Mouse (Mus musculus) heart, adult 2 months (tissue): ENCODE data around the gene Fbxo24. TPM values are rescaled to one million over a fixed set of nuclear protein-coding genes. Genes with fewer than 3 reads are reported as not detected.

Experiments used
- DNase-seq, 2 experiments: peaks; one replicate each; pipeline ENCODE4 v3.0.0; 2021
- H3K27ac ChIP-seq: fragments of 200-600 bp; 2 replicates; pipeline ENCODE4 v1.8.1; 2022
- H3K27me3 ChIP-seq: fragments of 200-500 bp; 2 replicates; pipeline ENCODE4 v1.6.1; 2012; ENCODE audit warnings: mild to moderate bottlenecking, low read length, inconsistent platforms, mixed read lengths; ENCODE audit not compliant: control insufficient read depth, insufficient read depth
- H3K36me3 ChIP-seq: fragments of 200-500 bp; 2 replicates; pipeline ENCODE4 v1.6.1; 2012; ENCODE audit warnings: low read length, inconsistent platforms; ENCODE audit not compliant: control insufficient read depth, insufficient read depth
- H3K4me1 ChIP-seq: fragments of 200-500 bp; 2 replicates; pipeline ENCODE4 v1.6.1; 2011; ENCODE audit warnings: low read length; ENCODE audit not compliant: control insufficient read depth, insufficient read depth
- H3K4me3 ChIP-seq: fragments of 200-600 bp; 2 replicates; pipeline ENCODE4 v1.8.1; 2022
- H3K79me2 ChIP-seq: fragments of 200-500 bp; replicated peaks from 2 replicates; pipeline ENCODE4 v1.6.1; 2012; ENCODE audit warnings: mild to moderate bottlenecking, inconsistent platforms, low read length, moderate library complexity, mixed read lengths; ENCODE audit not compliant: control insufficient read depth, insufficient read depth
- H3K9ac ChIP-seq: fragments of 200-500 bp; 2 replicates; pipeline ENCODE4 v1.6.1; 2012; ENCODE audit warnings: low read depth, mild to moderate bottlenecking, control low read depth, inconsistent platforms, low read length, mixed read lengths
- CTCF ChIP-seq: fragments of 200-600 bp; IDR thresholded peaks from 2 replicates; pipeline ENCODE4 v1.8.1; 2022; ENCODE audit warnings: antibody characterized with exemption, mild to moderate bottlenecking, moderate library complexity
- EP300 ChIP-seq: fragments of 200-500 bp; IDR thresholded peaks from 2 replicates; pipeline ENCODE4 v1.6.1; 2011; ENCODE audit warnings: low read depth, low read length, control low read depth; ENCODE audit not compliant: insufficient read depth
- POLR2A ChIP-seq: fragments of 200-500 bp; IDR thresholded peaks from 2 replicates; pipeline ENCODE4 v1.6.1; 2011; ENCODE audit warnings: mild to moderate bottlenecking, low read depth, low read length, control low read depth; ENCODE audit not compliant: insufficient read depth
- WGBS: fragments of 180-500 bp; shearing (Covaris S2); methylation state at CpG from one replicate; pipeline ENCODE4 v1.1.7; 2018; 5-methylcytosine and 5-hydroxymethylcytosine counted together
- intact Hi-C: fragments of 180-260 bp; cut with DNase I; formaldehyde crosslinking; loops from one replicate; pipeline ENCODE4 v1.15.1; 2025
- polyA plus RNA-seq: library from polyadenylated mRNA; depleted of rRNA; stranded (reverse); fragments of >200 nt; gene quantifications from 2 replicates; pipeline ENCODE4 v1.2.3, GENCODE M21; 2012
- total RNA-seq, 2 experiments: library from RNA; stranded (reverse); gene quantifications; 2 replicates each; pipeline ENCODE4 v1.2.3; 2021

Gene Fbxo24
- total and polyA plus RNA-seq, 3 experiments = 0.13 to 0.35 (median 0.34) TPM

- intact Hi-C loops = no loop called here
- 72% methylated on average over 5 of the region's 5 CpGs for WGBS
- H3K9ac ChIP-seq = no peak overlapping the region
- no peaks in the 10 kb centered on the region for H3K27me3 ChIP-seq
- 0 out of 2 replicates have a peak, but pooled peaks have one; percentile 31 for TF ChIP-seq POLR2A
- no peak for TF ChIP-seq EP300
- H3K27ac ChIP-seq = peak overlapping the region; percentile 20; the same call in 1 of the 2 replicates
- no peak overlapping the region for H3K4me3 ChIP-seq
- H3K36me3 ChIP-seq = no peaks in the 10 kb centered on the region
- no peaks in the 10 kb centered on the region for H3K79me2 ChIP-seq
- H3K4me1 ChIP-seq = peaks cover 10% of the 10 kb centered on the region
- peak; percentile 41 to 47 for DNase-seq
Observed at GRCm38 (mm10) chr5:137613076-137613475, 15.7 kb downstream of the Fbxo24 start.

GRCm38 (mm10) chr5:137611245-137611602 lies 17.6 kb downstream of the Fbxo24 start:
- no peaks in the 10 kb centered on the region for H3K27me3 ChIP-seq
- no peaks in the 10 kb centered on the region for H3K79me2 ChIP-seq
- peak overlapping the region; percentile 43 for H3K4me3 ChIP-seq
- WGBS = 4% methylated on average over 6 of the region's 6 CpGs
- DNase-seq = peak; percentile 81 to 82
- intact Hi-C loops = no loop called here
- peak; percentile 51; the same call in 1 of the 2 replicates for TF ChIP-seq POLR2A
- no peak for TF ChIP-seq CTCF
- H3K4me1 ChIP-seq = peaks cover 10% of the 10 kb centered on the region
- no peaks in the 10 kb centered on the region for H3K36me3 ChIP-seq
- peak overlapping the region; percentile 78 for H3K27ac ChIP-seq
- peak overlapping the region; percentile 61 for H3K9ac ChIP-seq

- WGBS = 7% methylated on average over 12 of the region's 12 CpGs
- Histone ChIP-seq H3K36me3 (no peaks in the 10 kb centered on the region), H3K4me1 (peaks cover 10% of the 10 kb centered on the region), H3K27me3 (no peaks in the 10 kb centered on the region), H3K27ac (peak overlapping the region; percentile 78), H3K79me2 (no peaks in the 10 kb centered on the region), H3K9ac (peak overlapping the region; percentile 61), H3K4me3 (peak overlapping the region; percentile 43)
- TF ChIP-seq EP300 (peak; percentile 87), POLR2A (0 out of 2 replicates have a peak, but pooled peaks have one; percentile 52), CTCF (no peak)
- intact Hi-C loops = loop anchor here (1.0 kb wide), 1 partner anchor 18 kb away; no protein-coding TSS in a partner anchor
- DNase-seq = peak; percentile 81 to 85
Observed at GRCm38 (mm10) chr5:137610548-137611244, 18.1 kb downstream of the Fbxo24 start.

GRCm38 (mm10) chr5:137610056-137610455 lies 18.7 kb downstream of the Fbxo24 start:
- H3K4me1 ChIP-seq = peaks cover 10% of the 10 kb centered on the region
- intact Hi-C loops = loop anchor here (1.0 kb wide), 1 partner anchor 18 kb away; no protein-coding TSS in a partner anchor
- peak overlapping the region; percentile 17 for H3K9ac ChIP-seq

GRCm38 (mm10) chr5:137609292-137609691 lies 19.5 kb downstream of the Fbxo24 start:
- WGBS = 82% methylated on average over 3 of the region's 3 CpGs
- Histone ChIP-seq H3K4me1 (peaks cover 10% of the 10 kb centered on the region), H3K9ac (no peak overlapping the region), H3K4me3 (no peak overlapping the region), H3K36me3 (no peaks in the 10 kb centered on the region), H3K27ac (no peak overlapping the region), H3K27me3 (no peaks in the 10 kb centered on the region), H3K79me2 (no peaks in the 10 kb centered on the region)
- intact Hi-C loops = no loop called here
- TF ChIP-seq EP300 = no peak
- TF ChIP-seq POLR2A = no peak
- TF ChIP-seq CTCF = no peak
- no peak for DNase-seq

More at GRCm38 (mm10) chr5:137610056-137610455, 18.7 kb downstream of the Fbxo24 start:
- Histone ChIP-seq H3K36me3 (no peaks in the 10 kb centered on the region), H3K27me3 (no peaks in the 10 kb centered on the region), H3K4me3 (peak overlapping the region; percentile 43), H3K27ac (peak overlapping the region; percentile 78), H3K79me2 (no peaks in the 10 kb centered on the region)
- DNase-seq = peak in 1 of 2 experiments; percentile 11
- TF ChIP-seq POLR2A (no peak), EP300 (no peak), CTCF (no peak)
- WGBS = 69% methylated on average over 4 of the region's 4 CpGs

DNA sequence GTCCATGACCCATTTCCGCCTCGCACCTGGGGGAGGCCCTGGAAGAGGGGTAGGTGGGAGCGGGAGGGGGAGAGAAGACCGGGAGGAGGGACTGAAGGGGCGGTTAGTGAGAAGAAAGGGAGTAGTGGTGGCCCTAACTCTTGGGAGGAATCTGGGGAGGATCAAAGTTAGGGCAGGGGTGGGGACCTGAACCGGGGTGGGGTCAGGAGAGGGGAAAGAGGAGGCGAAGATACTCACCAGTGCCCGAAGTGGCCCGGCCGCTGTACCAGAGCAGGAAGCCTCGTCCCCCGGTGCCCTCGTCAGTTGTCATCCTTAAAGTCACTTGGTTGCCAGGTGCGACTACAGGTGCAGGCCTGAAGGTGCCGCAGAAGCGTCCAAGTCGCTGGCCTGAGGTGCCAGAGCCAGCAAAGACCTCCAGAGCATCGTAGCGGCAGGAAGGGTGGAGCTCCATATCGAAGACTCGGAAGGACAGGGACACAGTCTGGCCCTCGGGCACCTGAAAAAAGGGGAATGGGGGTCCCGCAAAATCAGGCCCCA lies 20.1 kb downstream of the Fbxo24 start:
- no peak overlapping the region for H3K27ac ChIP-seq
- TF ChIP-seq EP300 (no peak), POLR2A (no peak), CTCF (no peak)
- H3K4me1 ChIP-seq = peaks cover 10% of the 10 kb centered on the region
- H3K36me3 ChIP-seq = no peaks in the 10 kb centered on the region
- DNase-seq = no peak
- no peaks in the 10 kb centered on the region for H3K79me2 ChIP-seq
- intact Hi-C loops = no loop called here
- H3K9ac ChIP-seq = no peak overlapping the region
- no peak overlapping the region for H3K4me3 ChIP-seq
- no peaks in the 10 kb centered on the region for H3K27me3 ChIP-seq
- WGBS = 53% methylated on average over 23 of the region's 23 CpGs
